Mouse (Mus musculus): ENCODE measurements at regions not wholly inside any gene's neighbourhood (a gene's known extent, or its start where the extent isn't known, plus 50 kb on each side); places are given as distances from the start of the nearest gene placed in this dataset.

DNA sequence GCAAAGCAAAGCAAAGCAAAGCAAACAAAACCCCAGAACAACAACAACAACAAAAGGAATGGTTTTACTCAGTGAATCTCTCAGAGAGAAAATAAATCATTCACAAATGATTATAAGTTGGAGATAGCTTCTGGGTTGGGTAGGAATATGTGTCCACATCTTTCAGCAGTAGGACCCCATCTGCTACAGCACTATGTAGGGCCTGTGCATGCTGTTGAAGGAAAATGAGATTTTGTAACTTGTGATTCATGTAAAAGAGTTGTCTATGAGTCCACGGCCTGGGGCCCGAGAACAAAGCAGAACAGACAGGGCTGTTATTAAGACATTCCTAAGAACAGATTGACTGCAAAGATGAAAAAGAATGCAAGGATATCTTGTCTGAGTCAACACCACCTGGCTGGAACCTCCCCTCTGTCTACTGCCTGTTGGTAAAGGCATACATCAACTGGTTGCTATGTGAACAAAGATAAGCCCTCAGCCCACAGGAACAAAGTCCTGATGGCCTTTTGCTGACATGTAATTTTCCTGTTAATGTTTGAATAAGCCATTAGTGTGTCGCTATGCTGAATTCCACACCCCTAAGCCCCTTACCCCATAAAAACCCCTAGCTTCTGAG is 725.5 kb upstream of the Fat3 start:
- TF ChIP-seq CTCF (IDR thresholded peaks at IDR 0.05; ENCODE audit: low read depth): no peak
- TF ChIP-seq EP300 (IDR thresholded peaks at IDR 0.05; ENCODE audit: low read depth): no peak
